Mouse (Mus musculus): ENCODE results near the gene Fam43b. TPM values are rescaled to one million over a fixed set of nuclear protein-coding genes. Genes with fewer than 3 reads are reported as not detected.

The Fam43b gene
- polyA plus RNA-seq, 1 experiment from 2014 or later: not detected

DNA sequence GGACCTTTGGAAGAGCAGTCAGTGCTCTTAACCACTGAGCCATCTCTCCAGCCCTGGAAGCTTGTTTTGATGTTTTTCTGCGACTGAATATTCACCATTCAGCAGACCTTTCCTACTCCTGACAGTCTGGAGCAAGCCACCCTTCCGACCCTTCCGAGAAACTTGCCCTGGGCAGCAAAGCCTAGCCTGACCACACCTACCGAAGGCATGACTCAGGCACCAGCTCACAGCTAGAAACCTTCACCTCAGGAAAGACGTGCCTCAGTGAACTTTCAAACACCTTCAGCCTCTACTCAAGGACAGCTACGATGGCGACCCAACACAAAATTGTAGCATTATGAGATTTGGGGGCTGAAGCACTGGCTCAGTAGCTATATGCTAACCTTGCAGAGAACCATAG lies 33.4 kb downstream of the Fam43b start:
- no peak for TF ChIP-seq CTCF (IDR thresholded peaks at IDR 0.05; ENCODE audit: low read depth)
- no peak for DNase-seq
- no peak for ATAC-seq (ENCODE audit: insufficient read depth)
- Histone ChIP-seq H3K4me3 (ENCODE audit: low read depth, low read length) (no peak overlapping the region), H3K9me3 (ENCODE audit: low read depth, low read length) (no peaks in the 10 kb centered on the region), H3K36me3 (ENCODE audit: insufficient read depth) (no peaks in the 10 kb centered on the region), H3K4me1 (ENCODE audit: insufficient read depth) (peaks cover 2% of the 10 kb centered on the region; the same call in 1 of the 2 replicates), H3K9ac (no peak overlapping the region), H3K4me2 (no peak overlapping the region), H3K27ac (ENCODE audit: low read depth) (no peak overlapping the region), H3K27me3 (ENCODE audit: insufficient read depth, low read length) (no peaks in the 10 kb centered on the region)
- 81% methylated on average over 7 of the region's 7 CpGs for WGBS

DNA sequence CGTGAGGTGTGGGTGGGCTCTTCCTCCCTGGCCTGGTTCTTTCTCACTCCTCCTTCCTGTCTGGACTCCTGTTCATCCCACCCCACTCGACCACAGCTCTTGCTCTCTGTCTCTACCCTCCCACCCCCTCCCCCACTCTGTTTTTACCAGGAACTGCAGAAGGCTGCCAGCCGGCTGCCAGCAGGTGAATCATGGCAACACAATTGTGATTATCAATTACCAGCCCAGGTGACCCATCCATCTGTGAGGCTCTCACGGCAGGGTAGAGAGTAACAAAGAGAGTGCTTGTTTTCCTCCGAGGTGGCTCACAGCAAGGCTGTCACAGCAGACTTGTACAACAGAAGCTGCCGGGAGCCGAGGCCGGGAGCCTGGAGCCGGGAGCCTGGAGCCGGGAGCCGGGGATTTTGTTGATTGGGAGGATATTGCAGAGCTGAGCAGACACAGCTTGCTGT lies 34.9 kb downstream of the Fam43b start:
- Histone ChIP-seq H3K9ac (no peak overlapping the region), H3K4me3 (ENCODE audit: low read depth, low read length) (no peak overlapping the region), H3K4me2 (no peak overlapping the region), H3K9me3 (ENCODE audit: low read depth, low read length) (no peaks in the 10 kb centered on the region), H3K27ac (ENCODE audit: low read depth) (no peak overlapping the region), H3K36me3 (ENCODE audit: insufficient read depth) (no peaks in the 10 kb centered on the region), H3K4me1 (ENCODE audit: insufficient read depth) (no peaks in the 10 kb centered on the region), H3K27me3 (ENCODE audit: insufficient read depth, low read length) (no peaks in the 10 kb centered on the region)
- no peak for DNase-seq
- WGBS: 9% methylated on average over 11 of the region's 11 CpGs
- ATAC-seq (ENCODE audit: insufficient read depth): no peak
- no peak for TF ChIP-seq CTCF (IDR thresholded peaks at IDR 0.05; ENCODE audit: low read depth)

GRCm38 (mm10) chr4:138358176-138358575 lies 38.2 kb downstream of the Fam43b start:
- no peak overlapping the region for H3K27ac ChIP-seq (ENCODE audit: low read depth)
- H3K27me3 ChIP-seq (ENCODE audit: insufficient read depth, low read length): no peaks in the 10 kb centered on the region
- no peak overlapping the region for H3K4me2 ChIP-seq
- TF ChIP-seq CTCF (IDR thresholded peaks at IDR 0.05; ENCODE audit: low read depth): no peak
- WGBS: 72% methylated on average over 3 of the region's 3 CpGs
- no peak for DNase-seq
- H3K9ac ChIP-seq: no peak overlapping the region
- no peaks in the 10 kb centered on the region for H3K36me3 ChIP-seq (ENCODE audit: insufficient read depth)
- no peaks in the 10 kb centered on the region for H3K4me1 ChIP-seq (ENCODE audit: insufficient read depth)
- ATAC-seq (ENCODE audit: insufficient read depth): no peak
- no peaks in the 10 kb centered on the region for H3K9me3 ChIP-seq (ENCODE audit: low read depth, low read length)
- no peak overlapping the region for H3K4me3 ChIP-seq (ENCODE audit: low read depth, low read length)

- TF ChIP-seq CTCF (IDR thresholded peaks at IDR 0.05; ENCODE audit: low read depth): no peak
- ATAC-seq (ENCODE audit: insufficient read depth) (no peak), DNase-seq (no peak)
- 84% methylated on average over 12 of the region's 12 CpGs for WGBS
- H3K27ac ChIP-seq (ENCODE audit: low read depth): no peak overlapping the region
- no peak overlapping the region for H3K4me3 ChIP-seq (ENCODE audit: low read depth, low read length)
- no peaks in the 10 kb centered on the region for H3K4me1 ChIP-seq (ENCODE audit: insufficient read depth)
- no peaks in the 10 kb centered on the region for H3K36me3 ChIP-seq (ENCODE audit: insufficient read depth)
- H3K9me3 ChIP-seq (ENCODE audit: low read depth, low read length): no peaks in the 10 kb centered on the region
- no peaks in the 10 kb centered on the region for H3K27me3 ChIP-seq (ENCODE audit: insufficient read depth, low read length)
- H3K9ac ChIP-seq: no peak overlapping the region
- no peak overlapping the region for H3K4me2 ChIP-seq
Measured at GRCm38 (mm10) chr4:138356551-138356950, 39.8 kb downstream of the Fam43b start.

- WGBS: 70% methylated on average over 8 of the region's 8 CpGs
Measured at GRCm38 (mm10) chr4:138356141-138356540, 40.2 kb downstream of the Fam43b start.

DNA sequence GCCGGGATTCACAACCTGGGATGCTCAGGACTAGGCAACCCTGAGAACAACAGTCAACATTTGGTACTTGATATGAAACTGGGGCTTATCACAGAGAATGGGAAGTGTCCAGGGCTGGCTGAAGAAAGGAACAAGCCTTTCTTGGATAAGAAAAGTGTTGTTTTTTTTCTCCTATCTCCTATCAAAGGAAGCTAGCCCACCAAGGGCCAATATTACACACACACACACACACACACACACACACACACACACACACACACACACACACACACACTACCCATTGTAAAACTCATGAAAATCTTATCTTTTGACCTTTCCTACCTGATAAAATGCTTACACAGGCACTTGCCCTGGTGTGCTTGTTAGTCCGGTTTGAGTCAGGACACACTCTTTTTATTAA lies 40.8 kb downstream of the Fam43b start:
- no peaks in the 10 kb centered on the region for H3K36me3 ChIP-seq (ENCODE audit: insufficient read depth)
- H3K4me3 ChIP-seq (ENCODE audit: low read depth, low read length): no peak overlapping the region
- H3K4me1 ChIP-seq (ENCODE audit: insufficient read depth): no peaks in the 10 kb centered on the region
- H3K9ac ChIP-seq: no peak overlapping the region
- no peak for DNase-seq
- ATAC-seq (ENCODE audit: insufficient read depth): no peak
- no peak for TF ChIP-seq CTCF (IDR thresholded peaks at IDR 0.05; ENCODE audit: low read depth)
- H3K27ac ChIP-seq (ENCODE audit: low read depth): no peak overlapping the region
- 80% methylated on average over 2 of the region's 2 CpGs for WGBS
- no peaks in the 10 kb centered on the region for H3K9me3 ChIP-seq (ENCODE audit: low read depth, low read length)
- H3K4me2 ChIP-seq: no peak overlapping the region
- no peaks in the 10 kb centered on the region for H3K27me3 ChIP-seq (ENCODE audit: insufficient read depth, low read length)

More at GRCm38 (mm10) chr4:138356141-138356540, 40.2 kb downstream of the Fam43b start:
- ATAC-seq (ENCODE audit: insufficient read depth) (no peak), DNase-seq (no peak)
- Histone ChIP-seq H3K4me2 (no peak overlapping the region), H3K27me3 (ENCODE audit: insufficient read depth, low read length) (no peaks in the 10 kb centered on the region), H3K27ac (ENCODE audit: low read depth) (no peak overlapping the region), H3K9ac (no peak overlapping the region), H3K4me3 (ENCODE audit: low read depth, low read length) (no peak overlapping the region), H3K4me1 (ENCODE audit: insufficient read depth) (no peaks in the 10 kb centered on the region), H3K36me3 (ENCODE audit: insufficient read depth) (no peaks in the 10 kb centered on the region), H3K9me3 (ENCODE audit: low read depth, low read length) (no peaks in the 10 kb centered on the region)
- no peak for TF ChIP-seq CTCF (IDR thresholded peaks at IDR 0.05; ENCODE audit: low read depth)

- Histone ChIP-seq H3K27ac (ENCODE audit: low read depth) (no peak overlapping the region), H3K9me3 (ENCODE audit: low read depth, low read length) (no peaks in the 10 kb centered on the region), H3K4me1 (ENCODE audit: insufficient read depth) (no peaks in the 10 kb centered on the region), H3K9ac (no peak overlapping the region), H3K4me2 (no peak overlapping the region), H3K27me3 (ENCODE audit: insufficient read depth, low read length) (no peaks in the 10 kb centered on the region), H3K36me3 (ENCODE audit: insufficient read depth) (no peaks in the 10 kb centered on the region), H3K4me3 (ENCODE audit: low read depth, low read length) (no peak overlapping the region)
- no peak for TF ChIP-seq CTCF (IDR thresholded peaks at IDR 0.05; ENCODE audit: low read depth)
- DNase-seq (no peak), ATAC-seq (ENCODE audit: insufficient read depth) (no peak)
- WGBS: 67% methylated on average over 10 of the region's 10 CpGs
Measured at GRCm38 (mm10) chr4:138353438-138354171, 42.7 kb downstream of the Fam43b start.

Data from lung, embryonic 14.5 days (tissue).